Mouse (Mus musculus) T-cell, adult 2 months (primary cell): ENCODE results near the gene Asb7.
A peak's percentile ranks its signal among the peaks of the same experiment; 100 is the strongest.

Experiments used
- DNase-seq: peaks from one replicate; pipeline ENCODE4 v3.0.0; 2022; ENCODE audit warnings: low spot score

The Asb7 gene

DNA sequence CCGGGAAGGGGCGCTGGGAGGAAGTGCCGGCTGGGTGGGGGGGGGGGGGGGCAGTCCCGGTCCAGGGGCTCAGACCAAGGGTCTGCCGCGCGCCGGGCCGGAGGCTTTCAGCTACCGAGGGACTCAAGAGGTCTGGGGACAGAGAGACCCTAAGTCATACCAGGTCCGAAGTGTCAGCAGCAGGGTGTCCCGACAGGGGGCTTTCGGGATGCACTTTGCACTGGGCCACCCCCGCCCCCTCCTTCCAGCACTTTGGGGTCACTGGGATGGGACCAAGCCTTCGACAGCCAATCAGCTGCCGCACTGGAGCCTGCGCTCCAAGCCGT, at the start of gene Asb7:
Gene Asb7 (minus strand): TSS at position 303 of the 326 bp plus-strand sequence.
- no peak for DNase-seq

DNA sequence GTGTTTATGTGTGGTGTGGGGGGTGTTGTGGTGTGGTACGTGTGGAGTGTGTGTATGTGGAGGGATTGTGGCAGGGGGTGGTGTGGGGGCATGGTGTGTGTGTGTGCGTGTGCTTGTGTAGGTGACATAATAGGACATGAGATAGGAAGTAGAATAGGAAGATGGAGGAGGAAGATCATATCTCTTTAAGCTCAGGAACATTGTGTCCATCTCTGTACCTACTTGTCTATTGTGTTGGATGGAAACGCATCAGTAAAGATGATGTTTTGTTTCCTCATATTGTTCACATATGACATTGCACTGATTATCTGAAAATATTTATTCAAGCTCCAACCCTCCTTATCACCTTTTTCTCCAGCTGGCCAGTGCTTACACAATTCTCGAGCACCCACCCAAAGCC, 48.0 kb upstream of the Asb7 start:
- DNase-seq, result no peak

DNA sequence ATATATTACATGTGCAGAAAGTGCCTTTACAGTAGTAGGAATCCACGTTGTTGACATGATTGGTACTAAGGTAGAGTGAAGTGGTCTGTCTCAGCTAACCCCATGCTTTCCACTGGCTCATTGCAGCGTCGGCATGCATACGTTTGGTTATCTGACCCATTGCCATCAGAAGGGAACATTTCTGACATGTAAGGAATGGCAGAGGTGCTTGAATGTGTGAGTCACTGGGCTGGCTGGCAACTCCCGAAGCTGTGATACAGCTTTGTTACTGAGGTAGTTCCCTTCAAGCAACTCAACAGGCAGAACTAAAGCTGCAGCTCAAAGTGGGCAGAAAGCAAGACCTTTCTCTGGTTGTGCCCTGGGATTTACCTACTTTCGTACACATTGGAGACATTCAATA, 45.6 kb upstream of the Asb7 start:
- DNase-seq, result no peak

DNA sequence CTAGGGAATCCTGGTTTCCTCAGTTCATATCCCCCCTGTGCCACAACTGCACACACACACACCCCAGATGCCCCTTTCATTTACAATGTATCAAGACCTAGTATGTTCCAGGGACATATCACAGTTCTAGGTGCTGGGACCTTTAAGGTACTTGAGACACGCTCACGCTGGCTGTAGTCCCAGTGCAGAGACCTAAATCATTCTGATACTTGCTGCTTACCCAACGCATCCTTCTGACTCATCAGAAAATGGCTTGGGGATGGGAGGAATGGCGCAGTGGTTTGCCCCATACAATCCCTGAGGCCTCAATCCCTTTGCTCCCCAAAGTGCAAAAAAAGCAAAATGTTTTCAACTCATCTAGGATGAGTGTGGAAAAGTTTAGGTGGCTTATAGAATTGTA, 45.1 kb upstream of the Asb7 start:
- no peak for DNase-seq

DNA sequence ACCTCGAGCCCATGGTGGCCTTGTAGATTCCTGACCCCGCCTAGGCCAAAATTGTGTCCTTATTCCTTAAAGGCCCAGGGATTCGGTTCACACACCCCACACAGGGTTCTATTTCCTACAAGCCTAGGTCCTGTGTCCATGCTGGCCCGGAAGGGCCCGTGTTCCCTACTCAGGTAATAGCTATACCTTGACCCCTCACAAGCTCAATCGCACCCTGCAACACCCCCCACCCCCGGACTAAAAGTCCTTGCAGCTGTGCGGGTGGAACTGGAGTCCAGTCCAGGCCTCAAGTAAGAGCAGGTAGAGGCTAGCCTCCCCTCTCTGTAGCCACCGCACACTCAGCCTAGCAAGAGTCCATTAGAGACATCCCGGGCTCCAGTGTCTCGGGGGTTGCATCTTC, 44.5 kb upstream of the Asb7 start:
- DNase-seq, result no peak

DNA sequence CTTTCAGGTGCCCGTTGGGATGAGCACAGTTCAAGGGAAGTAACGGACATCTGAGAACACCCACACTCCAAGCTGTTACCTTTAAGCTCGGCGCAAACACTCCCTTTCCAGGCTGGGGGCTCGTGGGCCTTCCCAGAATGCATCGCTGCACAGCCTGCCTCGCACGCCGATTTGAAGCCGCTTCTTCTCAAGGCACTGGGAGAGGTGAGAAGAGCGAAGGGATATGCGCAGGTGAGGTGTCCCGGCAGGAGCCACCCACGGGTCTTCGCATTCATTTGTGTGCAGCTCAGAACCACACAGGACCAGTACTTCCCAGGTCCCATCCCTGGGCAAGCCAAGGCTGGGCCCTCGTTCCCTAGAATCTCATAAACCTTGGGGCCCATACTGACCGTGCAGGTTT, 44.0 kb upstream of the Asb7 start:
- no peak for DNase-seq

DNA sequence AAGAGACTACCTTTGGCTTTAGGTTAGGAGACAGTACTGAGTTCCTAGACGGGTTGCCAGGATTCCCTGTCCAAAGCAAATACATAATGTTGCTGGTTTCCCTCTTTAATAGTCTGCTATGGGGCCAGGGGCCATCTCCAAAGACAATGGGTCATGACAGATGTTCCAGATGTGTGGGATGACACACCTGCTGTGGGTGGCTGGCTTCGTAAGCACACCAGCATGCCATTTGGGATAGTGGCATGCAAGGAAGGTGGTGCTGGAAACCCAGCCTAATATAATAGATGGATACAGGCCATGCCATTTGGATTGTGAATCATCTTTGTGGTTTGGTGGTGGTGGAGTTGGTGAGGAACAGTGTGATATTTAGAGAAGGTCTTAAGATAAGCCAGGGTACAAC, 39.8 kb upstream of the Asb7 start:
- DNase-seq, result no peak

DNA sequence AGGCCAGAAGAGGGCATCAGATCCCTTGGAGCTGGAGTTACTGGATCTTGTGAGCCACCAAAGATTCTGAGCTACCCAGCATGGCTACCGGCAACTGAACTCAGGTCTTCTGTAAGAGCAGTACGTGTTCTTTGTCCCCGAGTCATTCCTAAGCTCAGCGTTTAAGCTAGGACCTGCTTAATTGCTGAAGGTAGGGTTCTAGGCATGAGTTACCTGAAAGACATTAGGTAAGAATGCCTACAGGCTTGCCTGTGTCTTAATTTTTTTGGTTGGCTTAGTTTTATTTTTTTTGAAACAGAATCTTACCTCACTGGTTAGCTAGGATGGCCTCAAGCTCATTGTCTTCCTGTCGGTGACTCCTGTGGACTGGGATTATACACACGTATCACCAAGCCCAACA, 38.7 kb upstream of the Asb7 start:
- DNase-seq, result no peak

DNA sequence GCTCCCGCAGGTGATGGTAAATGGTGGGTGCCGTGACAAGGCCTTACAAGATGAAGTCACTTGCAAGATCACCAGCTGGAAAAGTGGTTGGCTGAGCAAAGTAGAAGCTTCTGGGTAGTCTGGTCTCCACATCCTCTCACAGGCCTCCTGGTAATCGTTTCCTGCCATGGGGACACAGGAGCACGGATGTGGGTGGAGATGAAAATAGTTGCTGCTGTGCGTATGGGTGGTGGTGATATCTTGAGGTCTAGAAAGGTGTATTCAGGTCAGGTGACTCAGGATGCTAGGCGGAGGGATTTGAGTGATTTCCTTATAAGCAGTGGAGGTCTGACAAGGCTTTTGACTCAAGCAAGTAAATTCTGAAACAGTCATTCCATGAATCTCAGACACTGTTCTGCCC, 35.6 kb upstream of the Asb7 start:
- peak; percentile 58 for DNase-seq

DNA sequence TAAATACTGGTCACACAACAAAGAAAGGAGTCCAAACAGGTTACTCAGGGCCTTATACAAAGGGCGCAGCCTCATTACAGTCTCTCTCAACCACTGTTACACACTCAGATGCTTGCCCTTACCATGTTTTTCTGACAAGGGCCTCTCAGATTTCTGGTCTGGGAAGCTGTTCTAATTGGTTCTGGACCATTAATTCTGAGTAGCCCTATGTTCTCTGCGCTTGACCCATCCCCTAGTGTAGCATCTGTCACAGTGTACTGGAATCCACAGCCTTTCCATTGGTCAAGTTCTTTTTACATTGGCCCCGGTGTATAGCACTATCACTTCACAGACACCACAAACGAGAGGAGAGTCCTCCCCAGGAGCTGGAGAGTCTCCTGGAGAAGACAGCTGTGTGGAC, 35.1 kb upstream of the Asb7 start:
- DNase-seq, result no peak

DNA sequence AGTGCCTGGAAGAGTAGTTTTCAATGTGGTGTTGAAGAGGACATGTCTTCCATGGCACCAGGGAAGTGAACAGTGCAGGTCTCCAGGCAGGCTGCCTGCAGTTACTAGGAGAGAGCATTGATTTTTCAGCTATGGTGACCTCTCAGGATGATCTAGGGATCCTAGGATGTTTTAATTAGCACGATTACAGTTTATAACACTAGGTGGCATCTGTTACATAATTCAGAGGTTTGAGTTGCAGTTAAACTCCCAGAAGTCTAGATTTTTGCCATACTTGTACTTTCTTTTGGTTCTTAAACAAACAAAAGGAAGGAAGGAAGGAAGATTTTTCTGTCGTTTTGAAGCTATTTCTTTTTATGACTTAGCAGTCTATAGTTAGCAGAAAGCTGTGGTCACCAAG, 21.8 kb upstream of the Asb7 start:
- no peak for DNase-seq

DNA sequence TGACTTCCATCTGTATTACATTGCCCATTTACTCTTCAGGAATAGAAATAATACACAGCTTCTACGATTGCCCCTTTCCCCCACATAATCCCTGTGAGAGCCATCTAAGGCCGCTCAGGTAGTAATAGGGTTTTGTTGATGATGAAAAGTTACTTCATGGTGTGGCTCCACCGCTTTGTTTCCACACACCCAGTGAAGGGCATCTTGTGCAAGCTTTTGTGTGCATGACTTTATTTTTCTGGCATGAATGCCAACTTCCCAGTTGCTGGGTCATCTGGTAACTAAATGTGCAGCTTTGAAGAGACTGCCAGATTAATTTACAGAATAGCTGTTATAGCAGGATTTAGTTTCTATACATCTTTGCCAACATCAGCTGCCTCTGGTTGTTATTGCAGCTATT, 15.2 kb upstream of the Asb7 start:
- DNase-seq, result no peak

DNA sequence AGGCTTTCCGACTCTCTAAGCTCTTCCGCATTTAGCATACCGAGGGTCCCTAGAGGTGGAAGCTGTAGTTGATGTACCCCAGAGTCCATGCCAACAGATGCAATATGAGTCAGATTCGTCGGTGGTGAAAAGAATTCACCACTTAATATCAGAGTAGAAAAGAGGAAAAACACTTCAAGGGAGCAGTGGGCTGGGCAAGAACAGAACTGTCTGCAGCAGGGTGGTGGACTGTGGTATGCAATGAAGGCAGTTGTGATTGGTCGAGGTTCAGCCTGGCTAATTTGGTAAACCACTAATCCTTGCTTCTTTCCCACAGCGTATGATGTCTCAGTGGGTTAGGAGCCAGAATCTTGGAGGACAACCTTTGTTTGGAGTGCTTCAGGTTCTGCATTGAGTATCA, 13.3 kb upstream of the Asb7 start:
- DNase-seq, result no peak

DNA sequence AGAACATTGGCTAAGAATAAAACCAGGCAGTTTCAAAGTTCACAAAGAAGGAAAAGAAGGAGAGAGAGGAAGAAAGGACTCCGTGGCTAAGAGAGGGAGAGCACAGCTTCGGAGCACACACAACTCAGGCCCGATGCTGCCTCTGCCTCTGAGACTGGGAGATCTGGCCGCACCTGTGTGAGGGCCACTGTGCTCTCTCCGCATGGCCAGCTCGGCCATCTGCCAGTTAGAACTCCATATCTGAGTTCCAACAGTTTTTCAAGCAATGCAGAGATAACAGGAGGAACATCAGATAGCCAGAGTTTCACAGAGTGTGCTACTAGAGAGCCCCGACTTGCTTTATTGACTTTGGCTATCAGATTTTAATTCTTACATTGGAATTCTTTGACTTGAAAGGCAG, 5.1 kb upstream of the Asb7 start:
- DNase-seq, result no peak

DNA sequence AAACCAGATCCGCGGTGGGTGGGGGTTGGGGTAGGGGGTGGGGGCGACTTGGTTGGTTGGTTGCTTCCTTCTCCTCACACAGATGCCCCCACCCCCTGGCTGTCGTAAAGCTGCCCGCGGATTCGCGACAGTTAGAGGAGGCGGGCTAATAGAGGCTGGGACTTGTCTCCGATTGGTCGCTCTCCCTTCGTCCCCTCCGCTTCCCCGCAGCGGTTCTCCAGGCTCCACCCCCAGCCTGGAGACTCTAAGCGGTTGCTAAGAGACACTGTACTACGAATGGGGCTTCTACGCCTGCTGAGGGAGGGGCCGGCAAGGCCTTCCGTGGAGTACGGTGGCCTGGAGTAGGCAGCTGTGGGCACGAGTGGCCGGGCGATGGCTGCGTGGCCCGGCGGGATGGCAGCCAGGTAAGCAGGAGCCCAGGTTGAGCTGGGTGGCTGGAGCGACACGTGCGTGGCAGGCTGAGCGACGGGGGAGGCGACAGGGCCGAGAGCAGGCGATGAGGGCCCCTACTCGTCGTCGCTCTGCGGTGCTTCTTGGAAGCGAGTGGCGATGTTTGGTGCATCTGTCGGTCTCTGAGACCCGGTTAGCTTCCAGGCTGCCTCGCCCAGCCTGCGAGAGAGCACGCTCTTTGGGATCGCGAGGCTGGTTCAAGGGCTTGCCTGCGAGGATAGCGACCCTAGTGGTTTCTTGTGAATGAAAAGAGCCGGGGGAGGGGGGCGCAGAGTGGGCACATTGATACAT, 394 bp upstream of the Asb7 start, which contains the start of gene Lins1:
Gene Lins1 (plus strand): TSS at position 270 of the 741 bp plus-strand sequence.
- peak; percentile 99 for DNase-seq

DNA sequence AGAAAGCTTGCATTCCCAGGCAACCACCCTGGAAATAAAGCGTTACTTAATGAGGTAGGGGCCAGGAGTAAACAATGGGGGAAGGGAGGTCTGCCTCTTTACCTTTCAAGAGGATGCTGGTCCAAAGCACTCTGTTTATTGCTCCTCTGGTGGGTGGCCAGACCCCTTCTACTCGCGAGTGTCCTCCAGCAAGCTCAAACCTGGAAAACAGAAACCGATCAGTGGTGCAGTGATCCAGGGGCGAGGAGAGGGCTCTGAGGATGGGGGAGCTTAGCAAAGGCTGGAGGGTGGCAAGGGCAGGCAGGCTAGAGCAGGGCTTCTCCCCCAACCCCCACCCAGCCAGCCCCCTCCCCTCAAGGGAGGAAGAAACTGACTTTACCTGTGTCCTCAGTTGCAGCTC, 675 bp downstream of the Asb7 start:
- DNase-seq, result no peak

DNA sequence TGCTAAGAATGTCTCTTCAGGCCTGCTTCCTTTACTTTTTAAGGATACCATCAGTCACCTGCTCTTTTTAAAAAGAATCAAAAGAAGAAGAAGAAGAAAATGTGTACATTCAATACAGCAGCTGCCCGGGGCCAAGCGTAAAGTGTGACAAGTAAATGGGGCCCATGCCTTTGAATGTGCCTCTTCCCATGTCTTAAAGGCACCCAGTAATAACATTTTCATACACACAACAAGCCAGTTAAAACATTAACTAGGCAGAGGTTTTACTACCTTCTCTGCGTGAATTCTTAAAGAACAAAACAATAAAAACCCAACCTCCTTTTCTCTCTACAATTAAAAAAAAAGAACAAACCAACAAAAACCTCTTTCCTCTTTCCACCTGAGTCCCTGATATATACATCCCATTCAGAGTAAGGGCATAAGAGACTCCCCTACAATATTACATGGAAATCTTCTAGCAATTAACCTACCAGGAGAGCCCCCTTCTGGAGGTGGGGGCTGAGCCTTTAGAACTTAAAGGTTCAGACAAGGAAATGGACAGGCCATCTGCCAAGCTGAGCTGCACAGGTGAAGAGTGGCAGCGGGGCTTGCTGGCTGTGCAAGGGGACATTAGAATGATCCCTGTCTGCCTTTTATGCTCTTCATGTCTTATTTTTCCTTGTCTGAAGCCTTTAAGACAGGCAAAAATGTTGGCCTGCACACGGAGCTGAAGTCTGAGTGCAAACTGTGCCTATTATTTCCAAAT, 7.1 kb downstream of the Asb7 start:
- no peak for DNase-seq

DNA sequence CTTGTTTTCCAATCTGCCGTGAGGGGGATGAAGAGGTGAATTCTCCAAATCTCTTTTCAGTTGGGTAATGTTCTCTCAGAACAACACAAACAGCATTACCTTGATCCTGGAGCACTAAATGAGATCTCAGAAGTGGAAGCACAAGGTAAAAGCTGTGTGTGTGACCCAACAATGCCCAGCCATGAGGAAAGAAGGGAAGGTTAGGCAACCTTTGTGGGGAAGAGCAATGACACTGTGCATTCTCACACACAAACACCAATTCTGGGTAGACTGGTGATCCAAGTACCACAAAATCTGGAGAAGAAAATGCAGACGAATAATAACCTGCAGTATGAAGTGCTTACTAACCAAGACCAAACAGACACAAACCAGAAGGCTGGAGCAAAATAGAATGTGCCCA, 13.6 kb downstream of the Asb7 start:
- DNase-seq, result no peak

DNA sequence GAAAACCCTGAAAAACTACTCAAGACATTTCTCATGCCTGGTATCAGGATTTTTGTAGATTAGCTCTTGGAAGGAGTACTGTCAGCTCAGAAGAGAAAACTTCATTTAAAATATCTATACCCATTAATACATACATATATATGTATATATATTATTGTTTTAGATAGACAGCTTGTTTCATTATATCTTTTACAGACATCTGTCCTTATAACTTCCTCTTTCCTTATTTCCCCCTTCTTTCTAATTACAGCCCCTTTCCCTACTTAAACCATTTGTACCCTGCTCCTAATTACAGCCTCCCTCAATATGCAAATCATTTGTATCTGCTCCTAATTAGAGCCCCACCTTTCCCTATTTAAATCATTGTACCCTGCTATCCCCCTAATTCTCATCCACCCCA, 22.3 kb downstream of the Asb7 start:
- DNase-seq, result no peak

DNA sequence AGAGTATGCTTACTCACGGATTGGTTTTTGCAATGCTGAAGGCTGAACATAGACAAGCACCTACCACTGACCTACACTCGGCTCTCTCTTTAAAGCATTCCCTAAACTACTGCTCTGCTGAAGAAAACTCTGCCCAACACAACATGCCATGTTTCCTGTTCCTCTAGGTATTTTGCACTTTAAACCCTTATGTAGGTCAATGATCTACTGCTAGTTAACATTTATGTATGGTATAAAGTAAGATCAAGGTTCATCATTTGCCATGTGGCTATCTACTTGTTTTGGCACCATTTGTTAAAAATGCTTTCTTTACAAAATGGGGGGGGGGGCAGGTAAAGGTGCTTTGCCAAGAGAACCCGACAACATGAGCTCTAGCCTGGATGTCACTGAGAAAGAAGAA, 25.8 kb downstream of the Asb7 start:
- DNase-seq, result no peak

DNA sequence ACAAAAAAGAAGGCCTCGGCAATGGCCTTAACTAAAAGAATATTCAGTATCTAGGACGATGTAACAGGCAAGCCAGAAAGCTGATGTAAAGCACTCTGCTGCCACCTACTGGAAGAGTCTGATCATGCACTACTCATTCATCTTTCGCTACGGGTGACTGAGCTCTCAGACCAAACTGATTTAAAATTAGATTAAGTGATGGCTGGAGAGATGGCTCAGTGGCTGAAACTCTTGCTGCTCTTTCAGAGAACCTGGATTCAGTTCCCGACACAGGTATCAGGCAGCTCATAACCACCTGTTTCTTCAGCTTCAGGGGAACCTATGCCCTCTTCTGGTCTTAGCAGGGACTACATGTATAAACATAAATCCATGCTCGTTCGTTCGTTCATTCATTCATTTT, 27.8 kb downstream of the Asb7 start:
- DNase-seq, result peak; percentile 59

DNA sequence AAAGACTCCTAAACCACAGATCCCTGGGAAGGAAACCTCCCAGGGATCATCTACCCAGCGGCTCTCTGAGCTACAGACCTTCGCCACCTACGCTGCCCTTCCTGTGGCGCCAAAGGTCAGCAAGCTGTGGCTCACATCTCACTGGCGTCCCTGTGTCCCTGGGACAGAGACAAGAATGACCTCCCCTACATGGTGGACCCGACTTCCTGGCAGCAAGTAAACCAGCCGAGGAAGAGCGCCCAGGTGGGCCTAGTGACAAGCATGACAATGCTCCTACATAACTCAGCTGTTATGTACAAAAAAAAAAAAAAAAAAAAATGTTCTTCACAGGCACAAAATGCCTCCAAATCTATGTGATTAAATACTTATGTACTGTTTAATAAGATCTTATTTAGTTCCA, 28.4 kb downstream of the Asb7 start:
- no peak for DNase-seq

DNA sequence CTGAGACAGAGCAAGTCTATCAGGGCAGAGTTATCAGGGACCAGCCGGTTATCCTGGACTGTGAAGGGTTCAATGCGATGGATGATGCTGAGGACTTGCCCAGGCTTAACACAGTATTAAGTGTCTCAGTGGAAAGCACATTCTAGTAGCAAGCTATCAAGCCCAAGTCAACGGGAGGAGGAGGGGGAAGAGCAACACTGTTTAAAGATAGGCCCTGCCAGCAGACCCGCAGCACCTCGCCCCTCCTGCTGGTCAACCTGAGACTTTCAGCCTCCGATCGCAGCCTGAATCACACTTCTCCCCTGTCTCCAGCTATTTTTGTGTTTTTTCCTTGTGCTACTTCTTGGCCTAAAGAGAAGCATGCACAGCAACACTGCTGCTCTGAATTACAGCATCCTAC, 29.1 kb downstream of the Asb7 start:
- no peak for DNase-seq

DNA sequence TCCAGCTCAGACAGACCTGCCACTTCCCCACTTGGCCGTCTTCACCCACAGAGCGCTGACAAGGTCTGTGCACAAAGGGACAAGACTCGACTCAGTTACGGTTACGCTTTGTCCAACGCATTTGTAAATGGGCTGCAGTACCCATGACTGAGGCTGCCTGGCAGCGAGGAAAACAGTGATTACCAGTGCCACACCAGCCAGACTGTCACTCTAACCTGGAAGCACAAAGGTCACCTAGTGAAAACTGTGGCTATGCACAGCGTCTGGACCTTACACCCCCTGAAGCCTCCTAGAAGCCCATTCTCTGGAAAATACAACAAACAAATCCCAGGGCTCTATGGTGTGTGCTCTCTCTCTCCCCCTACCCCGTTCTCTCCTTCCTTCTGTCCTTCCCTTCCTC, 33.9 kb downstream of the Asb7 start:
- DNase-seq, result no peak
